Mouse (Mus musculus) CH12.LX (cell line): ENCODE measurements at regions not wholly inside any gene's neighbourhood (a gene's known extent, or its start where the extent isn't known, plus 50 kb on each side); places are given as distances from the start of the nearest gene placed in this dataset.

Experiments
- DNase-seq: peaks from one replicate; pipeline ENCODE4 v3.0.0-alpha.2; 2013; ENCODE audit errors: extremely low read depth
- H3K27ac ChIP-seq: 2 replicates; pipeline ENCODE4 v1.5.1; 2012; ENCODE audit warnings: low read depth, mild to moderate bottlenecking, control low read depth, moderate library complexity; ENCODE audit not compliant: insufficient read depth
- H3K27me3 ChIP-seq: replicated peaks from 2 replicates; pipeline ENCODE3; 2012; ENCODE audit warnings: inconsistent platforms
- H3K36me3 ChIP-seq, 2 experiments: replicated peaks in 1 of 2; 2 replicates each; pipeline versions ENCODE3 to v1.6.1; 2012; ENCODE audit warnings: inconsistent platforms in 1 of 2, low read length in 1 of 2, mild to moderate bottlenecking in 1 of 2, mixed read lengths in 1 of 2, moderate library complexity in 1 of 2; ENCODE audit not compliant: control insufficient read depth in 1 of 2, insufficient read depth in 1 of 2
- H3K4me1 ChIP-seq, 2 experiments: 2 replicates each; pipeline ENCODE4 v1.6.1; 2012; ENCODE audit warnings: inconsistent platforms in 1 of 2, moderate library complexity in 1 of 2; ENCODE audit not compliant: insufficient read depth in 2 of 2, control insufficient read depth in 1 of 2
- H3K4me2 ChIP-seq: 2 replicates; pipeline ENCODE4 v1.6.1; 2012; ENCODE audit warnings: low read depth, mild to moderate bottlenecking, control low read depth; ENCODE audit not compliant: poor library complexity, insufficient read depth, severe bottlenecking
- H3K4me3 ChIP-seq, 3 experiments: fragments of 150-350 bp in 1 of 3; sonication (generic) in 1 of 3; replicated peaks in 1 of 3; 2 replicates each; pipeline versions ENCODE3 to v1.5.1; 2011 to 2012; ENCODE audit warnings: low read depth in 2 of 3, low read length in 2 of 3, mild to moderate bottlenecking in 2 of 3, moderate library complexity in 2 of 3, control low read depth in 1 of 3, improper control_type of control experiment in 1 of 3, inconsistent platforms in 1 of 3, mixed read lengths in 1 of 3; ENCODE audit not compliant: poor library complexity in 1 of 3
- H3K79me2 ChIP-seq: replicated peaks from 2 replicates; pipeline ENCODE4 v1.6.1; 2012; ENCODE audit warnings: mild to moderate bottlenecking, moderate library complexity; ENCODE audit not compliant: control insufficient read depth, poor library complexity, insufficient read depth, severe bottlenecking; ENCODE audit errors: extremely low read depth
- H3K9ac ChIP-seq: 2 replicates; pipeline ENCODE4 v1.6.1; 2012; ENCODE audit warnings: low read depth, mild to moderate bottlenecking, control low read depth, moderate library complexity; ENCODE audit not compliant: insufficient read depth
- H3K9me3 ChIP-seq: replicated peaks from 2 replicates; pipeline ENCODE3; 2012; ENCODE audit warnings: low read length, inconsistent platforms, mixed read lengths
- BHLHE40 ChIP-seq: IDR thresholded peaks from 2 replicates; pipeline ENCODE4 v1.6.1; 2011; ENCODE audit warnings: mild to moderate bottlenecking, low read depth, low read length, improper control_type of control experiment
- CHD2 ChIP-seq: IDR thresholded peaks from 2 replicates; pipeline ENCODE4 v1.6.1; 2011; ENCODE audit warnings: low read length, improper control_type of control experiment
- E2F4 ChIP-seq: IDR thresholded peaks from 2 replicates; pipeline ENCODE4 v1.6.1; 2011; ENCODE audit warnings: low read depth, low read length, improper control_type of control experiment; ENCODE audit not compliant: insufficient replicate concordance
- ELF1 ChIP-seq: IDR thresholded peaks from 2 replicates; pipeline ENCODE4 v1.6.1; 2014; ENCODE audit warnings: low read depth, mild to moderate bottlenecking, inconsistent platforms, low read length, improper control_type of control experiment
- ETS1 ChIP-seq: conservative IDR thresholded peaks from 2 replicates; pipeline ENCODE4 v1.6.1; 2012; ENCODE audit warnings: low read depth, mild to moderate bottlenecking, inconsistent platforms, low read length, improper control_type of control experiment, moderate library complexity
- HCFC1 ChIP-seq: IDR thresholded peaks from 2 replicates; pipeline ENCODE4 v1.6.1; 2012; ENCODE audit warnings: low read depth, mild to moderate bottlenecking, inconsistent platforms, low read length, improper control_type of control experiment
- IRF4 ChIP-seq: IDR thresholded peaks from 2 replicates; pipeline ENCODE4 v1.6.1; 2014; ENCODE audit warnings: low read depth, mild to moderate bottlenecking, inconsistent platforms, low read length, improper control_type of control experiment
- JUN ChIP-seq: IDR thresholded peaks from 2 replicates; pipeline ENCODE4 v1.6.1; 2011; ENCODE audit warnings: low read depth, mild to moderate bottlenecking, low read length, improper control_type of control experiment, moderate library complexity; ENCODE audit not compliant: insufficient read depth
- JUND ChIP-seq: conservative IDR thresholded peaks from 2 replicates; pipeline ENCODE4 v1.6.1; 2011; ENCODE audit warnings: low read depth, low read length, improper control_type of control experiment
- KAT2A ChIP-seq: IDR thresholded peaks from 2 replicates; pipeline ENCODE4 v1.6.1; 2012; ENCODE audit warnings: low read length, improper control_type of control experiment, inconsistent platforms; ENCODE audit not compliant: insufficient replicate concordance
- MAFK ChIP-seq: IDR thresholded peaks from 2 replicates; pipeline ENCODE4 v1.6.1; 2011; ENCODE audit warnings: low read length, improper control_type of control experiment; ENCODE audit not compliant: insufficient replicate concordance
- MAX ChIP-seq: IDR thresholded peaks from 2 replicates; pipeline ENCODE4 v1.6.1; 2011; ENCODE audit warnings: low read length, improper control_type of control experiment
- MXI1 ChIP-seq: IDR thresholded peaks from 2 replicates; pipeline ENCODE4 v1.6.1; 2011; ENCODE audit warnings: mild to moderate bottlenecking, low read depth, low read length, improper control_type of control experiment
- NRF1 ChIP-seq: IDR thresholded peaks from 2 replicates; pipeline ENCODE4 v1.6.1; 2014; ENCODE audit warnings: low read depth, mild to moderate bottlenecking, inconsistent platforms, low read length, improper control_type of control experiment, moderate library complexity
- PAX5 ChIP-seq: IDR thresholded peaks from 2 replicates; pipeline ENCODE4 v1.6.1; 2012; ENCODE audit warnings: low read length, inconsistent platforms, mixed read lengths
- POLR2A ChIP-seq: IDR thresholded peaks from 2 replicates; pipeline ENCODE4 v1.6.1; 2011; ENCODE audit warnings: low read depth, mild to moderate bottlenecking, improper control_type of control experiment, low read length
- POLR2AphosphoS2 ChIP-seq: IDR thresholded peaks from 2 replicates; pipeline ENCODE4 v1.6.1; 2011; ENCODE audit warnings: low read depth, low read length, improper control_type of control experiment
- RCOR1 ChIP-seq: conservative IDR thresholded peaks from 2 replicates; pipeline ENCODE4 v1.6.1; 2012; ENCODE audit warnings: low read depth, mild to moderate bottlenecking, inconsistent platforms, low read length, improper control_type of control experiment
- SMC3 ChIP-seq: IDR thresholded peaks from 2 replicates; pipeline ENCODE4 v1.6.1; 2011; ENCODE audit warnings: low read depth, low read length, improper control_type of control experiment
- TBP ChIP-seq: conservative IDR thresholded peaks from 2 replicates; pipeline ENCODE4 v1.6.1; 2011; ENCODE audit warnings: low read depth, low read length, improper control_type of control experiment
- TCF12 ChIP-seq: IDR thresholded peaks from 2 replicates; pipeline ENCODE4 v1.6.1; 2014; ENCODE audit warnings: low read depth, mild to moderate bottlenecking, inconsistent platforms, low read length, improper control_type of control experiment
- UBTF ChIP-seq: IDR thresholded peaks from 2 replicates; pipeline ENCODE4 v1.6.1; 2012; ENCODE audit warnings: low read depth, mild to moderate bottlenecking, inconsistent platforms, low read length, improper control_type of control experiment, moderate library complexity
- USF1 ChIP-seq: IDR thresholded peaks from 2 replicates; pipeline ENCODE4 v1.6.1; 2014; ENCODE audit warnings: low read depth, mild to moderate bottlenecking, inconsistent platforms, low read length, improper control_type of control experiment
- ZC3H11A ChIP-seq: IDR thresholded peaks from 2 replicates; pipeline ENCODE4 v1.6.1; 2012; ENCODE audit warnings: low read depth, mild to moderate bottlenecking, inconsistent platforms, low read length, improper control_type of control experiment
- ZKSCAN1 ChIP-seq: IDR thresholded peaks from 2 replicates; pipeline ENCODE4 v1.6.1; 2012; ENCODE audit warnings: low read depth, inconsistent platforms, low read length, improper control_type of control experiment, borderline replicate concordance
- ZMIZ1 ChIP-seq: IDR thresholded peaks from 2 replicates; pipeline ENCODE4 v1.6.1; 2012; ENCODE audit warnings: low read depth, mild to moderate bottlenecking, inconsistent platforms, low read length, improper control_type of control experiment
- ZNF384 ChIP-seq: IDR thresholded peaks from 2 replicates; pipeline ENCODE4 v1.6.1; 2012; ENCODE audit warnings: low read depth, low read length, improper control_type of control experiment, inconsistent platforms
- dilution Hi-C: fragments of 300-500 bp; cut with MboI; formaldehyde crosslinking; loops from 2 replicates; pipeline ENCODE4 v1.14.3; 2020; ENCODE audit warnings: low sequenced_read_pairs; ENCODE audit not compliant: extremely low pct_unique_long_range_greater_than_20kb, extremely low pct_ligation_motif_present
- in situ Hi-C: fragments of 300-500 bp; cut with MboI; formaldehyde crosslinking; loops from 3 replicates; pipeline ENCODE4 v1.14.3; 2019; ENCODE audit warnings: low sequenced_read_pairs, low pct_ligation_motif_present, low pct_unique_long_range_greater_than_20kb, mixed read lengths

DNA sequence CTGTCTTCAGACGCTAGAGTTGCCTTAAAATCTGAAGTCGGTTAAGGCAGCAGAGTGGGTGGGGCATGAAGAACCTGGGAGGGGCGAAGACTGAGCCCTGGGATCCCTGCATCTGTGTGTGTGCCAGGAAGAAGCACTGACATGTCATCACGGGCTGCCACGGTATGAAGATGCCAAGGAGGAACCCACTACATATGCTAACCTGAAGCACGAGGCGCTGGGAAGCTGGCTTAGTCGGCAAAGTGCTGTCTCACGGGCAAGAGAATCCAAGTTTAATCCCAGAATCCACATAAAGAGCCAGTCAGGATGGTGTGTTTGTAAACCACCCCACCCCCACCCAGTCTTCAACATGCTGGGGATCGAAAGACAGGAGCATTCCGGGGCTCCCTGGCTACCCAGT is 73.2 kb upstream of the Rhobtb1 start:
- TF ChIP-seq ZC3H11A (no peak), JUND (no peak), E2F4 (no peak), SMC3 (no peak), ZNF384 (no peak), ZKSCAN1 (no peak), PAX5 (no peak), JUN (no peak), IRF4 (no peak)
- DNase-seq: no peak
- dilution Hi-C loops: no loop called here
- H3K4me3 ChIP-seq: no peak overlapping the region
- no peaks in the 10 kb centered on the region for H3K27me3 ChIP-seq
- in situ Hi-C loops: no loop called here
- H3K9me3 ChIP-seq: no peaks in the 10 kb centered on the region
- H3K4me1 ChIP-seq: no peaks in the 10 kb centered on the region
- H3K27ac ChIP-seq: no peak overlapping the region
- no peaks in the 10 kb centered on the region for H3K36me3 ChIP-seq
- H3K9ac ChIP-seq: no peak overlapping the region
- no peak overlapping the region for H3K4me2 ChIP-seq
- H3K79me2 ChIP-seq: no peaks in the 10 kb centered on the region

DNA sequence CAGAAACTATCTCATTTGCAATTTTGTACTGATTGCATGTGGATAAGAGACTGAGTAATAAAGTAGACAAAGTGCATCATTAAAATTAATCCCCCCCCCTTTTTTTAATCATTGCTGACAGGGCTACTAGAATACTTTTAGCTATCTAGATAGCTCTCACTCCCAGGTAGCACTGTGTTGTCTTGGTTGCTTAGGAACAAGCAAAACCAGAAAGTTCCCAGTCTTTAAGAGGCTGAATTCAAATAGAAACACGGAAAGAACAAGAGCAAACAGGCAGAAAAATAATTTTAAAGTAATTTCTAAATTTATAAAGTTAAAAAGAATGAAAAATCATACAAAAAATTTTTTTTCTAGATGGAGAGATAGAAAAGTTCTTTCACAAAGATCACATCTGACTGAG is 65.0 kb upstream of the Rhobtb1 start:
- Histone ChIP-seq H3K9ac (no peak overlapping the region), H3K4me1 (peaks cover 0 to 9% of the 10 kb centered on the region in 2 experiments; a peak in 1 of 4 replicates), H3K79me2 (no peaks in the 10 kb centered on the region), H3K36me3 (no peaks in the 10 kb centered on the region), H3K27ac (no peak overlapping the region), H3K4me3 (no peak overlapping the region), H3K27me3 (no peaks in the 10 kb centered on the region), H3K9me3 (no peaks in the 10 kb centered on the region), H3K4me2 (no peak overlapping the region)
- DNase-seq: no peak
- in situ Hi-C loops (no loop called here), dilution Hi-C loops (no loop called here)
- TF ChIP-seq IRF4: no peak
- TF ChIP-seq CHD2: no peak
- TF ChIP-seq POLR2AphosphoS2: no peak
- no peak for TF ChIP-seq POLR2A
- TF ChIP-seq MXI1: no peak
- no peak for TF ChIP-seq PAX5
- no peak for TF ChIP-seq ELF1
- no peak for TF ChIP-seq ETS1
- no peak for TF ChIP-seq UBTF
- TF ChIP-seq JUN: no peak

DNA sequence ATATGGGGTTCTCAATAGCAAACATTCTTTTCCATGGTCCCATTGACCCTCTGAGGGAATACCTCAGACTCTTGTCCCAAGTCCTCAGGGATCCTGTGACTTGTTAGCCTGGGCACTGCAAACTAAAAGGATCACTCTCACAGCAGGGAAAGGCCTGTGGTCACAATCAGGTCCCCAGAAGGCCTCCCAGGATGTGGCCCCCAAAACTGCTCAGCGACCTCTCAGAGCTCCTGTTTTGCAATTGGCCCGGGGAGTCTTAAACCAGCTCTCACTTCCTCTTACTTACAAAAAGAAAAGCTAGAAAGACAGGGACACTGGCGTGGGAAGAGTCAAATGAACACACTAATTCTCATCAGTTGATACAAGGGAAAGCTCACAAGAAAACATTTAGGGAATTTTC is 59.4 kb upstream of the Rhobtb1 start:
- peaks cover 0 to 11% of the 10 kb centered on the region in 2 experiments; a peak in 2 of 4 replicates for H3K4me1 ChIP-seq
- H3K9ac ChIP-seq: no peak overlapping the region
- dilution Hi-C loops (no loop called here), in situ Hi-C loops (no loop called here)
- H3K36me3 ChIP-seq: no peaks in the 10 kb centered on the region
- DNase-seq: peak; percentile 3
- H3K4me3 ChIP-seq: no peak overlapping the region
- no peak overlapping the region for H3K4me2 ChIP-seq
- H3K27me3 ChIP-seq: no peaks in the 10 kb centered on the region
- H3K9me3 ChIP-seq: no peaks in the 10 kb centered on the region
- no peaks in the 10 kb centered on the region for H3K79me2 ChIP-seq
- no peak overlapping the region for H3K27ac ChIP-seq
- TF ChIP-seq JUN: no peak
- TF ChIP-seq TCF12: no peak
- no peak for TF ChIP-seq IRF4
- TF ChIP-seq ZC3H11A: no peak
- TF ChIP-seq POLR2A: no peak
- TF ChIP-seq CHD2: no peak
- TF ChIP-seq BHLHE40: no peak
- no peak for TF ChIP-seq MXI1
- no peak for TF ChIP-seq TBP
- TF ChIP-seq USF1: no peak
- no peak for TF ChIP-seq MAFK
- no peak for TF ChIP-seq HCFC1
- no peak for TF ChIP-seq MAX
- no peak for TF ChIP-seq RCOR1
- no peak for TF ChIP-seq POLR2AphosphoS2
- no peak for TF ChIP-seq NRF1
- no peak for TF ChIP-seq ZMIZ1
- no peak for TF ChIP-seq UBTF
- TF ChIP-seq KAT2A: no peak
